Mouse (Mus musculus): ENCODE results near the gene Trpv2. TPM values are rescaled to one million over a fixed set of nuclear protein-coding genes. Genes with fewer than 3 reads are reported as not detected.
A peak's percentile ranks its signal among the peaks of the same experiment; 100 is the strongest.

Gene Trpv2
- polyA plus RNA-seq, 1 experiment from 2014 or later: 4.1 TPM

DNA sequence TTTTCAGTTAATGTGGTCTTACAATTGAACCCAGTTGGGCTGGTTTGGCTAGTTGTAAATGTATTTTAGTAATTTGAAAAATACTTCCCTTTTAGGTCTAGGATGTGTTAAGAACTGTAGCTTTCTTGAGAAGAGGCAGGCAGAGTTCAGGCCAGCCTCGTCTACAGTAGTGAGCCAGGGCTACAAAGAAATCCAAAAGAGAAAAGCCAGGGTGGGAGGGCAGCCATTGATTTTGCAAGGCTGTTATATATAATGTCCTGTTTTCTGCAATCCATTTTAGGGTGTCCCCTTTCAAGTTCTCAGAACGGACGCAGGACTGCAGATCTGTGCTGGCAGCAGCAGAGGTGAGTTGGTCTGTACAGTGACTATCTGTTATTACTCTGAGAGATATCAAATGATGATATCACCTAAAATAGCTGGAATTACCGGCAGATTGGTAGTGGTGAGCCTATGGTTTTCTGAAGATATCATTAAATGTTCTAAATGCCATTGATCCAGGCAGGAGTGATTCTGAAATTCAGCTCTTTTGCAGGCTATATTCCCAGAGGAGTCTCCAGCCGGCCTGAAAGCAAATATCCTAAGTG lies 29.9 kb downstream of the Trpv2 start:
- H3K4me3 ChIP-seq (ENCODE audit: low read depth, low read length): peak overlapping the region; percentile 82
- H3K36me3 ChIP-seq (ENCODE audit: control insufficient read depth, insufficient read depth, low read length): peaks cover 19% of the 10 kb centered on the region
- ATAC-seq (replicated peaks; ENCODE audit: insufficient number of reproducible peaks, low FRiP score, low TSS enrichment): no peak
- no peaks in the 10 kb centered on the region for H3K27me3 ChIP-seq (ENCODE audit: control insufficient read depth, insufficient read depth, low read length)
- WGBS (ENCODE audit: insufficient replicate concordance): 18% methylated on average over 5 of the region's 5 CpGs
- H3K9ac ChIP-seq (ENCODE audit: low read depth, low read length): peak overlapping the region; percentile 99
- peak overlapping the region; percentile 86 for H3K4me2 ChIP-seq
- H3K9me3 ChIP-seq (replicated peaks; ENCODE audit: control insufficient read depth, low read length): no peaks in the 10 kb centered on the region
- peaks cover 14% of the 10 kb centered on the region for H3K4me1 ChIP-seq (ENCODE audit: control insufficient read depth, insufficient read depth, low read length)
- peak overlapping the region; percentile 95; the same call in 1 of the 2 replicates for H3K27ac ChIP-seq (ENCODE audit: low read depth, low read length)

DNA sequence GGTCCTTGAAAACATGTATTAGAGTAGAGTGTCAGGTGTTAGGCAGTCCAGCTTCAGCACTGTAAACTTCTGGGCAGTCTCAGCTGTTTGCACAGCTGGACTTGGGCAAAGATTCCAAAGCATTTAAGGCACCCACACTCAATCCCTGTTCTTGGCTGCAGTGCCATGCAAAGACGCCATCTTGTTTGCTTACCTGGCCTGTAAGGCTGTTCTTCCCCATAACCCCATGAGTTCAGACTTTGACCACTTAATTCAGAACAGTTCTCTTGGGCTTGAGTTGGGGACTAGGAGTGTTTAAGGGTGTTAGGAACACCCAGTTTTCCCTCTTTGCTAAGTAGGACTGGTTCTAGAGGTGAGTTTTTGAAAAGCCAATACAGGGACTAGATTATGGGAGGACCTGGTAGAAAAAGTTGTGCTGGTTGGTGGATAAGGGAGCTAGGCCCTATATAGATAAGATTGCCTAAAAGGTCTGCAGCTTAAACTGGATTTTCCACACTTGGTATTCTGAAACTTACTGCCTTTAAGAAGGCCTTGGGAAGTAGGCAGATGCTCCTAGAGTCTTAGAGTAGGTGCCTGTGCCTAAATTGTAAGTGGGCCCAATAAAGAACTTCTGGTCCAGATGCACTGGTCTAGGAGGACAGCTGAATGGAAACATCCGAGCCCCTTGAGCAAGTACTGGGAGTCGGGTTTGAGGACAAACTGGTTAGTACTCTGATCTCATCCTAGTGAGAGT lies 30.8 kb downstream of the Trpv2 start:
- no peaks in the 10 kb centered on the region for H3K9me3 ChIP-seq (replicated peaks; ENCODE audit: control insufficient read depth, low read length)
- peak overlapping the region; percentile 82 for H3K4me3 ChIP-seq (ENCODE audit: low read depth, low read length)
- peak overlapping the region; percentile 86 for H3K4me2 ChIP-seq
- ATAC-seq (replicated peaks; ENCODE audit: insufficient number of reproducible peaks, low FRiP score, low TSS enrichment): no peak
- H3K27ac ChIP-seq (ENCODE audit: low read depth, low read length): peak overlapping the region; percentile 7; the same call in 1 of the 2 replicates
- peaks cover 24% of the 10 kb centered on the region for H3K36me3 ChIP-seq (ENCODE audit: control insufficient read depth, insufficient read depth, low read length)
- H3K4me1 ChIP-seq (ENCODE audit: control insufficient read depth, insufficient read depth, low read length): peaks cover 14% of the 10 kb centered on the region
- peak overlapping the region; percentile 55 for H3K9ac ChIP-seq (ENCODE audit: low read depth, low read length)
- 39% methylated on average over 3 of the region's 3 CpGs for WGBS (ENCODE audit: insufficient replicate concordance)
- no peaks in the 10 kb centered on the region for H3K27me3 ChIP-seq (ENCODE audit: control insufficient read depth, insufficient read depth, low read length)

DNA sequence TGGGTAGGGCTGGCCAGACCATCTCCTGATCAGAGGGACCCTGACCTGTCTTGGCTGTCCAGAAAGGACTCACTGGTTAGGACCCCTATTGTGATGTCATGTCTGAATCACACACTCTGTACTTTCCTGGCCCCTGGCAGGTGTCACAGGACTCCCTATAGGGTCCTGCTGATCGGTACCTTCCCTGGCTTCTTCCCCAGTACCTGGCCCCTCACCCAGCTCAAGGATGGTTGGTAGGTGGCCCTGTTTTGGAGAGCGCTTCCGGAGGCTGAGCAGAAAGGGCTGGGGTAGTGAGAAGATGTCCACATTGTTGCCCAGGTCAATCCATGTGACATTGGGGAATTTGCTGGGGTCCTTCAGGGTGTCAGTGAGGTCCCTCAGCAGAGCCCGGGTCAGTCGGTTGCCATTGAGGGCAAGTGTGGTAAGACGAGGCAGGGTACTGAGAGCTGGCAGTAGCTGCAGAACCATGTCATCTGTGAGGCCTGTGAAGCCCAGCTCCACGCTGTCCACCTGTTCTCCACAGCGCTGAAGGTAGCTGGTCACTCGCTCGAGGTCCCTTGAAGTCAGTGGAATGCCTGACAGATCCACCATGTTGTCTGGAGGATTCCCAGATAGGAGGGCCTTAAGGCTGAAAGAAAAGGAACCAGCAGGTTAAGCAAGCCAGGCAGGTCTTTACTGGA lies 31.5 kb downstream of the Trpv2 start:
- no peaks in the 10 kb centered on the region for H3K9me3 ChIP-seq (replicated peaks; ENCODE audit: control insufficient read depth, low read length)
- peak overlapping the region; percentile 25; the same call in 1 of the 2 replicates for H3K27ac ChIP-seq (ENCODE audit: low read depth, low read length)
- no peaks in the 10 kb centered on the region for H3K27me3 ChIP-seq (ENCODE audit: control insufficient read depth, insufficient read depth, low read length)
- no peak for ATAC-seq (replicated peaks; ENCODE audit: insufficient number of reproducible peaks, low FRiP score, low TSS enrichment)
- H3K4me2 ChIP-seq: peak overlapping the region; percentile 86
- H3K9ac ChIP-seq (ENCODE audit: low read depth, low read length): peak overlapping the region; percentile 55
- no peak overlapping the region for H3K4me3 ChIP-seq (ENCODE audit: low read depth, low read length)
- peaks cover 29% of the 10 kb centered on the region for H3K36me3 ChIP-seq (ENCODE audit: control insufficient read depth, insufficient read depth, low read length)
- 43% methylated on average over 10 of the region's 10 CpGs for WGBS (ENCODE audit: insufficient replicate concordance)
- peaks cover 14% of the 10 kb centered on the region for H3K4me1 ChIP-seq (ENCODE audit: control insufficient read depth, insufficient read depth, low read length)

DNA sequence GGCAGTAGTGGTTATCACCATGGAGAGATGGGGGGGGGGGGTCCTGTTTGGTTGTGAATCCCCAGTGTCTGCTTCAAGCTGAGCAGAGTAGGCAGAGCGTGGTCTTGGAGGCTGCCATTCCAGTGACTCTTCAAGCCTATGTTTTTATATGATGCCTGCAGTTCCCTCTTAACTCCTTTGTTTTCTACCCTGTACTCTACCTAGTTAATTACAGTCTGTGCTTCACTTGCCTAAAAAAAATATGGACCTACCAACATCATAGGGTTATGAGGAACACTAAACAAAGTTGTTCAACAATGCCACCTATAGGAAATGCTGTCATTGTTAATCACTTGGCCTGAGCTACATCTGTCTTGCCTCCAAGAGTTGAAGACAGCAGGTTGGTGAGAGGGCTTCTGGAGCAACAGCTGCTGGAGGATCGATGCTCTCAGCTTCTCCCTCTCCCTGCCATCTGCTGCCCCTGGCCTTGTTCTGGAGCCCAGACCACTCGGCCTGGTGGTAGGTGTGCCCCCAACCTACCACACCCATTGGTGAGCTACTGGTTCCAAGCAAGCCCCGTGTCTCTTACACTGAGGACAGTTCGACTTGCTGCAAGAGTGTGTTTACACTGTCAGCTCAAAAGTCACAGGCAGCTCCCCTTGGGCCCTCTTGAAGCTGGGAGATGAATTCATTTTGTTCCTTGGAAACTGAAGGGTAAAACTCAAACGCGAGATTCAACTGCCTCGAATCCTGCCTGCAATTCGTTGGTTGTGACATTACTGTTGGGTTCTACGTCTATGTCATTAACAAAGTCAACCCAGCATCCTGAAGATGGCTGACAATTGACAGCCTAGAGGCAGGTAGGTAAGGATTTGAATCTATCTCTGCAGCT lies 32.2 kb downstream of the Trpv2 start:
- Histone ChIP-seq H3K4me2 (no peak overlapping the region), H3K4me3 (ENCODE audit: low read depth, low read length) (no peak overlapping the region), H3K4me1 (ENCODE audit: control insufficient read depth, insufficient read depth, low read length) (peaks cover 14% of the 10 kb centered on the region), H3K9ac (ENCODE audit: low read depth, low read length) (no peak overlapping the region), H3K27ac (ENCODE audit: low read depth, low read length) (0 out of 2 replicates have a peak overlapping the region, but pooled peaks have one; percentile 10), H3K9me3 (replicated peaks; ENCODE audit: control insufficient read depth, low read length) (no peaks in the 10 kb centered on the region), H3K36me3 (ENCODE audit: control insufficient read depth, insufficient read depth, low read length) (peaks cover 29% of the 10 kb centered on the region), H3K27me3 (ENCODE audit: control insufficient read depth, insufficient read depth, low read length) (no peaks in the 10 kb centered on the region)
- ATAC-seq (replicated peaks; ENCODE audit: insufficient number of reproducible peaks, low FRiP score, low TSS enrichment): no peak
- 66% methylated on average over 10 of the region's 10 CpGs for whole genome bisulfite sequencing (ENCODE audit: insufficient replicate concordance)

DNA sequence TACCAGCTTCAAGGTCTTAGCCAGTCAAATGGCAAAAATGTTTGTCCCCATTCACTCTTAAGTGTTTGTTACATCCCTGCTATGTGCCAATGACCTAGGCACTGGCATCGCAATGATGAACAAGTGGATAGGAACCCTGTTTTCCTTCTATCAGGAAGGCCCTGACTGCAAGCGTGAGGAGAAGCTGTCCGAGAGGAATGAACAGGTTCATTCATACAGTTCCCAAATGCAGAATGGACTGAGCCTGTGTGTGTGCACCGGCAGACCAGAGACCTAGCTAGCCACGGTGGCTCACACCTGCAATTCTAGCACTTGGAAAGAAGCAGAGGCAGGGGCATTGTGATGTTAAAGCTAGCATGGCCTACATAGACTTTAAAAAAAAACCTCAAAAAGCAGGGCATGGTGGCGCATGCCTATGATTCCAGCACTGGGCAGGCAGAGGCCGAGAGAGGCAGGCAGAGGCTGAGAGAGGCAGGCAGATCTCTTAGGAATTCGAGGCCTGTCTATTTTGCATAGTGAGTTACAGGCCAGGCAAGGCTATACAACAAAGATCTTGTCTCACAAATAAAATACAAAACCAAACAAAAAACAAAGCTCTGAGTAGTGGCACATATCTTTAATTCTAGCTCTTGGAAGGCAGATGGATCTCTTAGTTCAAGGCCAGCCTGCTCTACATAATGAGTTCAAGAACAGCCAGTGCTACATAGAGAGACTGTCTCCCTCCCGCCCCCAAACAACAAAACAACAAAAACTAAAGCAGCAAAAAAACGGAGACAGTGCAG lies 33.1 kb downstream of the Trpv2 start:
- Histone ChIP-seq H3K9me3 (replicated peaks; ENCODE audit: control insufficient read depth, low read length) (no peaks in the 10 kb centered on the region), H3K27me3 (ENCODE audit: control insufficient read depth, insufficient read depth, low read length) (no peaks in the 10 kb centered on the region), H3K4me1 (ENCODE audit: control insufficient read depth, insufficient read depth, low read length) (peaks cover 14% of the 10 kb centered on the region), H3K27ac (ENCODE audit: low read depth, low read length) (no peak overlapping the region), H3K36me3 (ENCODE audit: control insufficient read depth, insufficient read depth, low read length) (peaks cover 29% of the 10 kb centered on the region), H3K9ac (ENCODE audit: low read depth, low read length) (no peak overlapping the region), H3K4me2 (no peak overlapping the region), H3K4me3 (ENCODE audit: low read depth, low read length) (no peak overlapping the region)
- WGBS (ENCODE audit: insufficient replicate concordance): 66% methylated on average over 10 of the region's 10 CpGs
- no peak for ATAC-seq (replicated peaks; ENCODE audit: insufficient number of reproducible peaks, low FRiP score, low TSS enrichment)

DNA sequence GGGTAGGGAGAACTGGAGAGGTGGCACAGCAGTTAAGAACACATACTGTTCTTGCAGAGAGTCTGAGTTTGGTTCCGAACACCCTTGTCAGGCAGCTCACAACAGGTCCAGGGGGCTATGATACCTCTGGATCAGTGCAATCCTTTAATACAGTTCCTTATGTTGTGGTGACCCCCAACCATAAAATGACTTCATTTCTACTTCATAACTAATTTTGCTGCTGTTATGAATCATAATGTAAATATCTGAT lies 33.6 kb downstream of the Trpv2 start:
- Histone ChIP-seq H3K4me1 (ENCODE audit: control insufficient read depth, insufficient read depth, low read length) (peaks cover 14% of the 10 kb centered on the region), H3K9me3 (replicated peaks; ENCODE audit: control insufficient read depth, low read length) (no peaks in the 10 kb centered on the region), H3K27me3 (ENCODE audit: control insufficient read depth, insufficient read depth, low read length) (no peaks in the 10 kb centered on the region), H3K9ac (ENCODE audit: low read depth, low read length) (no peak overlapping the region), H3K36me3 (ENCODE audit: control insufficient read depth, insufficient read depth, low read length) (peaks cover 29% of the 10 kb centered on the region), H3K27ac (ENCODE audit: low read depth, low read length) (no peak overlapping the region), H3K4me2 (no peak overlapping the region), H3K4me3 (ENCODE audit: low read depth, low read length) (no peak overlapping the region)
- ATAC-seq (replicated peaks; ENCODE audit: insufficient number of reproducible peaks, low FRiP score, low TSS enrichment): no peak
- WGBS (ENCODE audit: insufficient replicate concordance): 94% methylated on average over 1 of the region's 1 CpGs

DNA sequence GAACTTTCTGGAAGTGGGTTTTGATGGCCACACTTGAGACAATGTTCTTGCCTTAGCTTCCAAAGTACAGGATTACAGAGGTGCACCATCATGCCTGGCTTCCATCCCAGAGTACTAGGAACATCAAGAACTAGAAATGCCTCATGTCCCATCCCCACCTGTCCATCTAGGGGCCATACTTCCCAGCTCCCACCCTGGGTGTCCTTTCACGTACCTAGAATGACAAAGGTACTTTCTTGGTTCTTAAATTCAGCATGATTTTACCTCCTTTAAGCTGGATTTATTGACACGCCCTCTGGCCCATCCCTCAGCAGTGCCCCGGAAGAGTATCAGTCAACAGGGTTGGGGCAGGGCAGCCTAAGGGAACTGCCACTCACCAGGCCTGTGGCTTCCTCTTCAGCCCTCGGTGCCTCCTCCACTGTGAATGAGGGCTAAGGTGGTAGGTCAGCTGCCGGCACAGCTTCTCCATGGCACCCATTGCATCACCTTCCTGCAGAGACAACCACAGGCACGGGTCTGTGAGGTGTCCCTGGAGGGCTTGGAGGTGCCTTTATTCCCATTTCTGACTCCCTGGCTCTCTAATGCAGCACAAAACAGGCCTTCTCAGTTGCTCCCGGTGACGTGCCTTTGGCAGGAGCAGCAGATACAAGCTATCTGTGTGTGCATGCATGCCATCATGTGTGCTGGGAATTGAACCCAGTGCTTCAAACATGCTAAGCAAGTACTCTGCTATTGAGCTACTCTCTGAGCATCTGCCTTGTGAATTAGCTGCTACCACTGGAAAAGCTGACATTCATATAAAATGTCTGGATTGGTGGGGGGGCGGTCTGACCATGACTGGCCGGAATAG lies 34.8 kb downstream of the Trpv2 start:
- ATAC-seq (replicated peaks; ENCODE audit: insufficient number of reproducible peaks, low FRiP score, low TSS enrichment): no peak
- WGBS (ENCODE audit: insufficient replicate concordance): 73% methylated on average over 10 of the region's 10 CpGs
- Histone ChIP-seq H3K27me3 (ENCODE audit: control insufficient read depth, insufficient read depth, low read length) (no peaks in the 10 kb centered on the region), H3K9me3 (replicated peaks; ENCODE audit: control insufficient read depth, low read length) (no peaks in the 10 kb centered on the region), H3K9ac (ENCODE audit: low read depth, low read length) (no peak overlapping the region), H3K4me3 (ENCODE audit: low read depth, low read length) (no peak overlapping the region), H3K27ac (ENCODE audit: low read depth, low read length) (no peak overlapping the region; the same call in 1 of the 2 replicates), H3K36me3 (ENCODE audit: control insufficient read depth, insufficient read depth, low read length) (peaks cover 29% of the 10 kb centered on the region), H3K4me2 (no peak overlapping the region), H3K4me1 (ENCODE audit: control insufficient read depth, insufficient read depth, low read length) (peaks cover 15% of the 10 kb centered on the region)
